Mouse (Mus musculus): Measurements from ENCODE around the gene Cnn3.

GRCm38 (mm10) chr3:121468136-121468535 lies 41.8 kb downstream of the Cnn3 start:
- no peak for TF ChIP-seq CTCF (IDR thresholded peaks at IDR 0.05; ENCODE audit: control insufficient read depth, insufficient read depth, low read length)
- TF ChIP-seq POLR2A (IDR thresholded peaks at IDR 0.05; ENCODE audit: borderline replicate concordance, control insufficient read depth, low read depth, low read length), result no peak
